Mouse (Mus musculus) effector memory CD4-positive, alpha-beta T cell, adult 5 months (primary cell): ENCODE measurements around the gene Ecm1. TPM values are rescaled to one million over a fixed set of nuclear protein-coding genes. Genes with fewer than 3 reads are reported as not detected.

Experiments
- polyA plus RNA-seq: library from polyadenylated mRNA; unstranded; fragments of 100-300 nt; shearing (Covaris generic); gene quantifications from one replicate; pipeline ENCODE4 v1.2.1, GENCODE M21; 2017

Gene Ecm1
- 12.3 TPM for polyA plus RNA-seq

GRCm38 (mm10) chr3:95739353-95740104 lies at the start of gene Ecm1:
TSS of gene Ecm1 (minus strand) at chr3:95739569.

GRCm38 (mm10) chr3:95760106-95760505 lies 20.7 kb upstream of the Ecm1 start, which contains the start of gene Tars2:
TSS of gene Tars2 (minus strand) at chr3:95760206.

DNA sequence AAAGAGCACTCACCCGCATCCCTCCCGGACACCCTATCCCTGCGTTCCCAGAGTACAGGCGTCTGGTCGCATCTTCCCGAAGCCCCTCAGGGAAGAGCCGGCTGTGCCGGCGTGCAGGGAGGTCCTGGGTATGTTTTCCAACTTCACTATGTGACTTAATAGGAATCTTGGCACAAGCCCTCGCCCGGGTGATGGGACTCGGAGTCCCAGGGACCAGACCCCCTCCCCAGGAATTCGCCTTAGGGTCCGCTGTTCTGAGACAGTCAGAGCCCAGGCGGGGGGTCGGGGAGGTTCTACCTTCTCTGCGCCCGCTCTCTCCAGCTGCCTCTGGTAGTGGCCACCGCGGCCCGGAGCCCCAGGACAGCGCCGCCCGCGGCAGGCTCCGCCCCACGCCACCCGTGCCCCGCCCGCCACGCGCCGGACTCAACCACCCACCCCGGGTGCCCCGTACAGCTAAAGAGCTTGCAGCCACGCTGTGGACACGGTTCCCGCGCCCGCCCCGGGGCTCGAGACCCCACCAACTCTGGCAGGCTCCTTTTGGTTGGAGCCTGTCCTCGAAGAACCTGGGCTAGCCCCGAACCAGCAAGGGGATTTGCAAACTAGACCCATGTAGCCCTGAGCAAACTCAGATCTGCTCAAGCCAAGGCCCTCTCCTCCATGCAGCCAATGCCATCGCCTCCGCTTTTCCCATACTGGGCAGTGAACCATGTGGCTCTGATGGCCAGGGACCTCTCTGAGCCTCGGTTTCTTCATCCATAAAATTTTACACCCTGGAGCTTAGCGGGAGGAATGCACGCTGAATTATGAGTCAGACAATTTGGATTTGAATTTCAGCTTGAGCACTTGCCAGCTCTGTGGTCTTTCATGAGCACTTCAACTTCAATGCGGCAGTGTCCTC lies 51.6 kb downstream of the Ecm1 start, which contains the start of gene Adamtsl4:
Gene Adamtsl4 (minus strand): TSS at position 394 of the 898 bp plus-strand sequence.

Other genes starting within 250 kb of the Ecm1 start
- gene Ctsk, start 240.3 kb downstream of the Ecm1 start, polyA plus RNA-seq = not detected
- 116 TPM for gene Ctss, start 212.8 kb downstream of the Ecm1 start, polyA plus RNA-seq
- not detected for gene Hormad1, start 179.9 kb downstream of the Ecm1 start, polyA plus RNA-seq
- gene Golph3l, start 150.6 kb downstream of the Ecm1 start, polyA plus RNA-seq = 14.9 TPM
- 116 TPM for gene Ensa, start 114.6 kb downstream of the Ecm1 start, polyA plus RNA-seq
- gene Mcl1, start 80.8 kb downstream of the Ecm1 start, polyA plus RNA-seq = 460 TPM
- 2.6 TPM for gene Adamtsl4, start 51.7 kb downstream of the Ecm1 start, polyA plus RNA-seq
- 48.3 TPM for gene Tars2, start 20.6 kb upstream of the Ecm1 start, polyA plus RNA-seq
- 52.7 TPM for gene Rprd2, start 79.3 kb upstream of the Ecm1 start, polyA plus RNA-seq
- 37.2 TPM for gene Prpf3, start 116.3 kb upstream of the Ecm1 start, polyA plus RNA-seq
- 101 TPM for gene Mrps21, start 131.9 kb upstream of the Ecm1 start, polyA plus RNA-seq
- gene Ciart, start 142.7 kb upstream of the Ecm1 start, polyA plus RNA-seq = 23.2 TPM
- gene BC028528, start 152.4 kb upstream of the Ecm1 start, polyA plus RNA-seq = not detected
- 39.2 TPM for gene Aph1a, start 154.4 kb upstream of the Ecm1 start, polyA plus RNA-seq
- gene Car14, start 165.1 kb upstream of the Ecm1 start, polyA plus RNA-seq = not detected
- gene Anp32e, start 189.7 kb upstream of the Ecm1 start, polyA plus RNA-seq = 215 TPM